Mouse (Mus musculus): Measurements from ENCODE around the gene Nlgn1. TPM values are rescaled to one million over a fixed set of nuclear protein-coding genes. Genes with fewer than 3 reads are reported as not detected.

Nlgn1 gene
- polyA plus RNA-seq, 1 experiment from 2014 or later: 1.5 TPM

GRCm38 (mm10) chr3:25775437-25775836 is 556.8 kb downstream of the Nlgn1 start:
- Histone ChIP-seq H3K4me2 (replicated peaks; ENCODE audit: low read depth, low read length) (no peak overlapping the region), H3K27me3 (ENCODE audit: insufficient read depth, low read length) (no peaks in the 10 kb centered on the region), H3K9ac (replicated peaks; ENCODE audit: low read length) (no peak overlapping the region), H3K9me3 (ENCODE audit: low read length) (no peaks in the 10 kb centered on the region), H3K4me3 (ENCODE audit: low read length) (no peak overlapping the region), H3K27ac (ENCODE audit: low read length) (no peak overlapping the region), H3K36me3 (ENCODE audit: insufficient read depth, low read length) (no peaks in the 10 kb centered on the region), H3K4me1 (ENCODE audit: insufficient read depth, low read length) (no peaks in the 10 kb centered on the region)
- WGBS: 68% methylated on average over 6 of the region's 6 CpGs
- ATAC-seq (ENCODE audit: low FRiP score, low TSS enrichment): no peak

DNA sequence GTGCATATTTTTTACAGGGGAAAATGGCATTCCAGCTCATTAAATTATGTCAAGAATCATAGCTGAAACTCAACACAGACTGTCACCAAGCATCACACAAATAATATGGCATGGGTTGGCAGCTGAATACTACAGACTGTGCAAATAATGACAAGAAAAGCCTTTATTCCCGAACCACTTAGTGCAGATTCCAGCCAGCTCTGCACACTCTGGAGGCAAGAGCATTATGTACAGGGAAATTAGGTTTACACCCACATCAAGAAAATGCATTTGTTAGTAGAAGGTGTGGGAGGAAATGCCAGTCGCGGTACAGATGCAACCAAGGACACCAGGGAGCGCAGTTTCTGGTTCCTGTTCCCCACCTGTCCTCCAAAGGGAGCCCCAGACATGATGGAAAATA is 558.4 kb downstream of the Nlgn1 start:
- no peak for ATAC-seq (ENCODE audit: low FRiP score, low TSS enrichment)
- no peaks in the 10 kb centered on the region for H3K9me3 ChIP-seq (ENCODE audit: low read length)
- no peak overlapping the region for H3K4me3 ChIP-seq (ENCODE audit: low read length)
- WGBS: 63% methylated on average over 4 of the region's 4 CpGs
- H3K36me3 ChIP-seq (ENCODE audit: insufficient read depth, low read length): no peaks in the 10 kb centered on the region
- H3K4me1 ChIP-seq (ENCODE audit: insufficient read depth, low read length): no peaks in the 10 kb centered on the region
- H3K9ac ChIP-seq (replicated peaks; ENCODE audit: low read length): no peak overlapping the region
- H3K27me3 ChIP-seq (ENCODE audit: insufficient read depth, low read length): no peaks in the 10 kb centered on the region
- no peak overlapping the region for H3K4me2 ChIP-seq (replicated peaks; ENCODE audit: low read depth, low read length)
- H3K27ac ChIP-seq (ENCODE audit: low read length): no peak overlapping the region

GRCm38 (mm10) chr3:25773467-25773866 is 558.8 kb downstream of the Nlgn1 start:
- ATAC-seq (ENCODE audit: low FRiP score, low TSS enrichment): no peak
- Histone ChIP-seq H3K9me3 (ENCODE audit: low read length) (no peaks in the 10 kb centered on the region), H3K27me3 (ENCODE audit: insufficient read depth, low read length) (no peaks in the 10 kb centered on the region), H3K4me3 (ENCODE audit: low read length) (no peak overlapping the region), H3K4me2 (replicated peaks; ENCODE audit: low read depth, low read length) (no peak overlapping the region), H3K36me3 (ENCODE audit: insufficient read depth, low read length) (no peaks in the 10 kb centered on the region), H3K9ac (replicated peaks; ENCODE audit: low read length) (no peak overlapping the region), H3K4me1 (ENCODE audit: insufficient read depth, low read length) (no peaks in the 10 kb centered on the region), H3K27ac (ENCODE audit: low read length) (no peak overlapping the region)

- Histone ChIP-seq H3K4me3 (ENCODE audit: low read length) (no peak overlapping the region), H3K27me3 (ENCODE audit: insufficient read depth, low read length) (no peaks in the 10 kb centered on the region), H3K27ac (ENCODE audit: low read length) (no peak overlapping the region), H3K36me3 (ENCODE audit: insufficient read depth, low read length) (no peaks in the 10 kb centered on the region), H3K4me1 (ENCODE audit: insufficient read depth, low read length) (no peaks in the 10 kb centered on the region), H3K9ac (replicated peaks; ENCODE audit: low read length) (no peak overlapping the region), H3K9me3 (ENCODE audit: low read length) (no peaks in the 10 kb centered on the region), H3K4me2 (replicated peaks; ENCODE audit: low read depth, low read length) (no peak overlapping the region)
- ATAC-seq (ENCODE audit: low FRiP score, low TSS enrichment): no peak
- 91% methylated on average over 4 of the region's 4 CpGs for WGBS
These were observed 568.6 kb downstream of the Nlgn1 start for GRCm38 (mm10) chr3:25763689-25764088.

DNA sequence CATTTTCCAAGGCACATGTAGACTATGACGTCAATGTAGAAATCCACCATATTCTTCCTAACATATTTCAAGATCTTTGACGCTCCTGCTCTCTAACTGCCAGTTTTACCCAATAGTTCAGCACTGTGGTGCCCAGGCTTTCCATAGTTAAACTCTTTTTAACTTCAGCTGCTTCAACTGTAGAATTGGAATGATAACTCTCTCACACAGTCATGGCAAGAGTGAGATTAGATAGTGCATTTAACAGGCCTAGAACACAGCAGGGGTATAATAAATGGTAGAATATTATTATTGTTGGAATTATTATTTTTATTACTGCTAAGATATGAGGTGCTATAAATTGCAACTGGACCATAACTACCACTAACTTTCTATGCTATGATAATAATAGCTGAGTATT is 574.4 kb downstream of the Nlgn1 start:
- Histone ChIP-seq H3K9ac (replicated peaks; ENCODE audit: low read length) (no peak overlapping the region), H3K27me3 (ENCODE audit: insufficient read depth, low read length) (no peaks in the 10 kb centered on the region), H3K27ac (ENCODE audit: low read length) (no peak overlapping the region), H3K9me3 (ENCODE audit: low read length) (no peaks in the 10 kb centered on the region), H3K36me3 (ENCODE audit: insufficient read depth, low read length) (no peaks in the 10 kb centered on the region), H3K4me1 (ENCODE audit: insufficient read depth, low read length) (no peaks in the 10 kb centered on the region), H3K4me3 (ENCODE audit: low read length) (no peak overlapping the region), H3K4me2 (replicated peaks; ENCODE audit: low read depth, low read length) (no peak overlapping the region)
- WGBS: 93% methylated on average over 2 of the region's 2 CpGs
- no peak for ATAC-seq (ENCODE audit: low FRiP score, low TSS enrichment)

DNA sequence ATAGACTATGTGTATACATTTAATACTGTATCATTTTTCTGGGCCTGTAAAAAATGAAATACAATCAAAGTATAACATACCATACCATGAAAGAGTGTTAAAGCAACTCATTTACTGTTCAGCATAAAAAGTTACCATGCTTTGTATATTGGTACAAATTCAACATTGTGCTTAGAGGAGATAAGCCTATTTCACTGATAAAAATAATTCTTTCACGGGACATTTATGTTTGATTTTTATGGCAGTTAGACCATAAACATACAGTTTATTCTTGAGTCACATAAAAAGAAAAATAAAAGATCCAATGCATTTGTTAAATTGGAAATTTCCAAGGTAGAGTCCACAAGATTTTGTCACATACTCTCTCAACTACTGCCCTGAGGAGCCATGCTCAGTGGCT is 608.1 kb downstream of the Nlgn1 start:
- 80% methylated on average over 1 of the region's 1 CpGs for WGBS
- H3K4me3 ChIP-seq (ENCODE audit: low read length): no peak overlapping the region

DNA sequence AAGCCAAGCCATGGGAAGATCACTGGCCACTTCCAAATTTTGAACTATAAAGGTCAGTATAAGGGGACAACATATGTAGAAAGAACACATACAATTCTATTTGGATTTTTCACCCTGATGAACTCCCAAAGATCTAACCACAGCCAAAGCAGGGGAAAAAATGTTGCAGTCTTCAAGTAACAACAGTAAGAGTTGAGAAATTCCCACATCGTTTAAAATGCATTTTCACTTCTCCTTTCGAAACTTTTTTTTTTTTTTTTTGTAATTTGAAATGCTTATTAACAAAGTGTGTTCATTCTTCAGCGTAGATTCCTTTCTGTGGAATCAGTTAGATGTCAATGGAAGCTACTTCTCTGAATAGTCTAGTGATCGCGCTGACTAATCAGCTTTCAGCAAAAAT is 610.8 kb downstream of the Nlgn1 start:
- no peak overlapping the region for H3K4me3 ChIP-seq (ENCODE audit: low read length)
- H3K36me3 ChIP-seq (ENCODE audit: insufficient read depth, low read length): no peaks in the 10 kb centered on the region
- H3K27ac ChIP-seq (ENCODE audit: low read length): no peak overlapping the region
- no peak overlapping the region for H3K4me2 ChIP-seq (replicated peaks; ENCODE audit: low read depth, low read length)
- no peaks in the 10 kb centered on the region for H3K4me1 ChIP-seq (ENCODE audit: insufficient read depth, low read length)
- no peaks in the 10 kb centered on the region for H3K27me3 ChIP-seq (ENCODE audit: insufficient read depth, low read length)
- 89% methylated on average over 5 of the region's 5 CpGs for WGBS
- no peaks in the 10 kb centered on the region for H3K9me3 ChIP-seq (ENCODE audit: low read length)
- H3K9ac ChIP-seq (replicated peaks; ENCODE audit: low read length): no peak overlapping the region
- ATAC-seq (ENCODE audit: low FRiP score, low TSS enrichment): no peak

More for the DNA sequence above, 608.1 kb downstream of the Nlgn1 start:
- no peak overlapping the region for H3K4me2 ChIP-seq (replicated peaks; ENCODE audit: low read depth, low read length)
- H3K27ac ChIP-seq (ENCODE audit: low read length): no peak overlapping the region
- H3K36me3 ChIP-seq (ENCODE audit: insufficient read depth, low read length): no peaks in the 10 kb centered on the region
- H3K9ac ChIP-seq (replicated peaks; ENCODE audit: low read length): no peak overlapping the region
- no peak for ATAC-seq (ENCODE audit: low FRiP score, low TSS enrichment)
- H3K4me1 ChIP-seq (ENCODE audit: insufficient read depth, low read length): no peaks in the 10 kb centered on the region
- H3K9me3 ChIP-seq (ENCODE audit: low read length): no peaks in the 10 kb centered on the region
- no peaks in the 10 kb centered on the region for H3K27me3 ChIP-seq (ENCODE audit: insufficient read depth, low read length)

- Histone ChIP-seq H3K9ac (replicated peaks; ENCODE audit: low read length) (no peak overlapping the region), H3K4me3 (ENCODE audit: low read length) (no peak overlapping the region), H3K4me1 (ENCODE audit: insufficient read depth, low read length) (no peaks in the 10 kb centered on the region), H3K4me2 (replicated peaks; ENCODE audit: low read depth, low read length) (no peak overlapping the region), H3K36me3 (ENCODE audit: insufficient read depth, low read length) (no peaks in the 10 kb centered on the region), H3K27ac (ENCODE audit: low read length) (no peak overlapping the region), H3K27me3 (ENCODE audit: insufficient read depth, low read length) (no peaks in the 10 kb centered on the region), H3K9me3 (ENCODE audit: low read length) (no peaks in the 10 kb centered on the region)
- ATAC-seq (ENCODE audit: low FRiP score, low TSS enrichment): no peak
- WGBS: 78% methylated on average over 2 of the region's 2 CpGs
These were observed 624.9 kb downstream of the Nlgn1 start for GRCm38 (mm10) chr3:25707380-25707779.

GRCm38 (mm10) chr3:25697231-25697630 is 635.0 kb downstream of the Nlgn1 start:
- Histone ChIP-seq H3K9ac (replicated peaks; ENCODE audit: low read length) (no peak overlapping the region), H3K9me3 (ENCODE audit: low read length) (no peaks in the 10 kb centered on the region), H3K27me3 (ENCODE audit: insufficient read depth, low read length) (no peaks in the 10 kb centered on the region), H3K4me2 (replicated peaks; ENCODE audit: low read depth, low read length) (no peak overlapping the region), H3K36me3 (ENCODE audit: insufficient read depth, low read length) (no peaks in the 10 kb centered on the region), H3K4me3 (ENCODE audit: low read length) (no peak overlapping the region), H3K4me1 (ENCODE audit: insufficient read depth, low read length) (no peaks in the 10 kb centered on the region), H3K27ac (ENCODE audit: low read length) (no peak overlapping the region)
- no peak for ATAC-seq (ENCODE audit: low FRiP score, low TSS enrichment)
- WGBS: 91% methylated on average over 1 of the region's 1 CpGs

- Histone ChIP-seq H3K9ac (replicated peaks; ENCODE audit: low read length) (no peak overlapping the region), H3K36me3 (ENCODE audit: insufficient read depth, low read length) (no peaks in the 10 kb centered on the region), H3K4me2 (replicated peaks; ENCODE audit: low read depth, low read length) (no peak overlapping the region), H3K27ac (ENCODE audit: low read length) (no peak overlapping the region), H3K4me3 (ENCODE audit: low read length) (no peak overlapping the region), H3K27me3 (ENCODE audit: insufficient read depth, low read length) (no peaks in the 10 kb centered on the region), H3K4me1 (ENCODE audit: insufficient read depth, low read length) (no peaks in the 10 kb centered on the region), H3K9me3 (ENCODE audit: low read length) (no peaks in the 10 kb centered on the region)
- ATAC-seq (ENCODE audit: low FRiP score, low TSS enrichment): no peak
- 77% methylated on average over 6 of the region's 6 CpGs for WGBS
These were observed 643.3 kb downstream of the Nlgn1 start for GRCm38 (mm10) chr3:25688789-25689464.

Data from kidney, embryonic 16.5 days (tissue).